Mouse (Mus musculus): ENCODE data around the gene Cmah. TPM values are rescaled to one million over a fixed set of nuclear protein-coding genes. Genes with fewer than 3 reads are reported as not detected.

Gene Cmah
- 7.0 and 9.9 TPM in 2 replicates for polyA plus RNA-seq (2012; rRNA removed; ENCODE audit: low replicate concordance)

GRCm38 (mm10) chr13:24327201-24327600 is at the start of gene Cmah:
Cmah (plus strand) TSS chr13:24327404.

GRCm38 (mm10) chr13:24280439-24281431 is 46.5 kb upstream of the Cmah start, which contains the start of gene Carmil1:
Carmil1 (minus strand) TSS chr13:24280795.

Other genes starting within 250 kb of the Cmah start
- 3.3 and 5.3 TPM in 2 replicates for gene Carmil1, start 46.6 kb upstream of the Cmah start, polyA plus RNA-seq (2012; rRNA removed; ENCODE audit: low replicate concordance)

Measured in mammary gland, adult 2 months (tissue).